Mouse (Mus musculus) stomach, postnatal 0 days (tissue): ENCODE measurements at regions not wholly inside any gene's neighbourhood (a gene's known extent, or its start where the extent isn't known, plus 50 kb on each side); places are given as distances from the start of the nearest gene placed in this dataset.

Source experiments
- CTCF ChIP-seq: IDR thresholded peaks from 2 replicates; pipeline ENCODE4 v1.5.1; 2016; ENCODE audit warnings: antibody characterized with exemption, low read depth, mild to moderate bottlenecking, moderate library complexity
- EP300 ChIP-seq: optimal IDR thresholded peaks from 2 replicates; pipeline ENCODE3; 2016; ENCODE audit warnings: antibody characterized with exemption

DNA sequence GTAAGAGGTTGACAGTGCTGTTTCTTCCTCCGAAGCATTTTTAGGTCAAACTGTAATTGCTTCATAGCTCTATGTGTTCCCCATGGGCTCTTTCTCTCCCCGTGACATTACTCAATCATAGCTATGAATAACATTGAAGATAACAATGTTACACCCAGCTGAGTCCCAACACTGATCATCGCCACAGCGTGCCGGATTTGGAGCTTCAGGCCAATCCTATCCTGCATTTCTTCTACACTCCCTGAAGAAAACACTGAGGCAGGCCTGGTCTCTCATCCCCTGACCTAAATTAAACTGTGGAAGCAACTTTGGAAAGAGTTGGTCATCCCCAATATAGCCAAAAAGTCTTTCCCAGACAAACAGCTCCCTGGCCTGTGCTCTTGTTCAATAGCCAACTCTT, 168.7 kb upstream of the Phyhipl start:
- TF ChIP-seq CTCF (no peak), EP300 (no peak)
